Mouse (Mus musculus) T-cell, adult 2 months (primary cell): Measurements from ENCODE around the gene Sema4f.

ENCODE experiments used
- DNase-seq: peaks from one replicate; pipeline ENCODE4 v3.0.0; 2022; ENCODE audit warnings: low spot score

Gene Sema4f

DNA sequence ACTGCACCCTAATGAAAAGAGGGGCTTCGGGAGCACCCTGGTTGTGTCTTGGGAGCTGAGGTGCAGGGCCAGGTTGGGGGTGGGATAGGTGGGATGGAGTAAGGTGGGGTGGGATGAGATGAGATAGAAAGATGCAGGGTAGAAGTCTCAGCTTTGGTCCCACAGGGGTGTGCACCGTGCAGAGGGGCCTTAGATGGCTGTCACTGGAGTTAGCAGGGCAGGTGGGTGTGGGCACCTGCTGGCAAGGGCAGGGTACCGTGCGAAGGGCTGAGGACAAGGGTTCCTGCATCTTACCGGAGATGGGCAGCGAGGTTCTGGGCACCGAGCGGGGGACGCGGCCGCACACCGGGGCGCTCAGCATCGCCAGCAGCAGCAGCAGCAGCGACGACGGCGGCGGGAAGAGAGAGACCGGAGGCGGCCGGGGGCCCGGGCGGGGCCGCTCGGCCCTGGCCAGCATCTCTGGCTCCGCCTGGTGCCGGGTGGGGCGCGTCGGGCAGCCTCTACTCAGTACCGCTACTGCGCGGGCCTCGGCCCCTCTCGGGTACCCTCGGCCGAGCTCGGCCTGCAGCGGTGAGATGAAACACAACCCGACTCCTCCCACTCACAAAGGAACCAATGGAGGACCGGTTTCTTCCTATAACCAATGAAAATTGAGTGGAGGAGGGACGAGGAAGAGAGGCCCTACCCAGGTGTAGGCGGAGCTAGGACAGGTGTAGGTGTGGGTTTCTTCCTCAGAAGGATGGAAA, at the start of gene Sema4f:
Sema4f (minus strand) TSS at position 603 of the 746 bp plus-strand sequence.
- DNase-seq, result peak; percentile 77

DNA sequence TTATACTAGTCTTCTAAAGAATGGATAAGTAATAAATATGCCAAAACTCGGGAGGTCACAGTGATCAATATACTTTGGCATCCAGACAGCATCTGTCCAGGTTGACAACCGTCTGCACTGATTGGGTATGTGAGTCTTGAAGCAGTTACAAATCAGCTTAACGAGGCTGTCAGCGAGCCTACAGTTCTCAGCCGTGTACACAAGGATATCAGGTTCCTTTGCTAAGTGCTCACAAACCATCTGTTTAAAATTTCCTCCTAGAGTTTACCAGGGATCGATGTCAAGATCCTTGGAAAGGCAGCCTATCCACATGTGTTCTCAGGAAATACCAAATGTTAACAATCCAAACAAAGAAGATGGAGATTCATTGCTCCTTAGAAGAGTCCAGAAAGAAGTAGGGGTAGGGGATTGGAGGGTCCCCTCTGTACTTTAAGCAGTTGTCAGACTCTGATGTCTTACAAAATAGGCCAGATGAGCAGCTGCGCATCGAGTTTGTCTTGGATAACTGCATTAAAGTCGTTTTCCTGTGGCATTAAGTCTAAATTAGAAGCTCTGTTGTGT, 47.9 kb upstream of the Sema4f start:
- no peak for DNase-seq

DNA sequence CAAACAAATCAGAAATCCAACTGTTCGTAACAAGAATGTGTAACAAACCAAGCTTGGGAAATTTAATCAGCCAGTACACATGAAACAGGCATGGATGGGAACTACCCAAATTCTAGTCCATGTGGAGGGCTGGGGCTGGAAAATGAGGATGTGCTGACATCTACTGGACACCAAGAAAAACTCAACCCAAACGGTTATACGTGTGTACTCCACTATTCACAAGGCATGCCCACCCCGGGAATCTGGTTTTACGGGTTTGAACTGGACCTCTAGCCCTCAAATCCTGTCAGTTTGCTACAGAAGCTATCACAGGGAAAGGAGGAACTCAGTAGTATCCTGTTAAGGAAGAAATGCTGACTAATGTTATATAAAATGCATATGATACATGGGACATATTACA, 31.5 kb upstream of the Sema4f start:
- peak; percentile 66 for DNase-seq

DNA sequence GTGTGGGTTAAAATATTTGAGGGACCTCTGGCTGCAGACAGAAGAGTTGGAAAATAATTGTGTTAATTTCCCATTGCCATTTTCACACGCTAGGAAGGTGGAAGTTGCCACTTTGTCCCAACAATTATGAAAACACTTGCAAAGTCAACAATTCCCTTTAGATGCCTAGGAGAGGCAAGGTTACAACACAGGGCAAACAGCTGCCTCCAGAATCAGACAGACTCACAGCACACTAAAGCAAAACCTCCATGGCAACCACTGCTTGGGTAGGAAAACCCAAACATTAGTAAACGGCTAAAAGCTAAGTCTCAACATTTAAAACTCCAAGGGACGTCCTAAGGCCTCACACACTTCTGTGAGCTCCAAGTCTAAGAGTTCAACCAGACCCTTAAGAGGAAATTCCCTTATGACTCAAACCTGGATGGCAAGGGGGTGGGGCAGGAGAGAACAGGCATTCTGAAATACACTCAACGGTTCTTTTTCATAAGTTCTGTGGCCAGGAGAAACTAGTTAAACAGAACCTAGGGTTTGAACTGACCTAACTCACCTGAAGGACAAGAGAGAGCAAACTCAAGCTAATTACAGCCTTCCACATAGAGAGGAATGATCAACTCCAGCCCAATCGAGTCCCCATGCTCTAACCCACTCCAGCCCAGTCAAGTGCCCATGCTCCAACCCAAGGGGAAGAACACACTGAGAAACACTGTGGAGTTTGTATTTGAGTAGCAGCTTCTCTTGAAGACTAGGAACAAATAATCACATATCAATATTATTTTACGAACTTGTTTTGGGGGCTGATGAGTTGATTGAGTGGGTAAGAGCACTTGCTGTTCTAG, 29.9 kb upstream of the Sema4f start:
- no peak for DNase-seq

DNA sequence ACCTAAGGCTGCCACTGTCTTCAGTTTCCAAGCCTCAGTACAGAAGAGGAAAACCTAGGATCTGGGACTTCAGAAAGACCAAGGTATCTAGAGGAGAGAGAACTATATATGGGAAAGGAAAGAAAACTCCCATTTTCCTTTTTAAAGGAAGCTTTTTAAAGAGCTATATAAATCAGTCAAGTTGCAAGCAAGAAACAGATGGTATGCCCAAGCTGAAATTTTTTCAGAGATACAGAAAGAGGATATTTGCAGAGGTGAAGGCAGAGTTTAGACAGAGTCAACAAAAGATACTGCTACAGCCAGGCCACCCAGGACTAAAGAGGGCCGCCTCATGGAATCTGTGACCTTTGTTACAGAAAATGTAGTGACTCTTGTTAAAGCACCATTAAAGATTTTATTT, 22.1 kb upstream of the Sema4f start:
- no peak for DNase-seq

DNA sequence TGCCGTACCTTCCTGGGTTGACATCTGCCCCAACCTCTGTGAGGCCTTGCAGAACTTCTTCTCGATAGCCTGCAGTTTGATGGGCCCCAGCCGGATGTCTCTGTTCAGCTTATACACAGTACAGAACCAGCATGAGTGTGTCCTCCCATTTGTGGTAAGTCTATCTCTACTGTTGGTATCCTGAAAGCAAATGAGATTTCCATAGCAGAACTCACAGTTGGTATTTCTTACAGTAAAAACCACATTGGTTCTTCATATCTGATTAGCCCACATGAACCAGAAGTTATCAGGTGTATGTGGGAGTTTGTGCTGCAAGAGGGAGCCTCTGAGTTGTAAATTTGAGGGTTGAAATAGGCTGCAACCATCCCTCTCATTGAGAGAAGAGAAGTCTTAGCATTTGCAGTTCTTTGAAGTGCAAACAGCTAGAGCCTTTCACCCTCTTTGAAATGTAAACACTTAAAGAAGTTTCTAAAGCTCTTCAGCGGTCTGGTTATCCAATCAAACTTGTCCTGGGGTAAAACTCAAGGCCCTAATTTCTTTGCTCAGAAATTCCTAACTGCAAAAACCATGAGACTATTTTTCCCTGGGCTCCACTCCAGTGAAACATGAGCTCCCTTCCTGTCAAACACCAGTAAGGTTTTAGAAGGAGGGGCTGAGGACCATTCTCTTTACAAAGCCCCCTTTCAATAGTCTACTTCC, 17.1 kb upstream of the Sema4f start:
- peak; percentile 28 for DNase-seq

DNA sequence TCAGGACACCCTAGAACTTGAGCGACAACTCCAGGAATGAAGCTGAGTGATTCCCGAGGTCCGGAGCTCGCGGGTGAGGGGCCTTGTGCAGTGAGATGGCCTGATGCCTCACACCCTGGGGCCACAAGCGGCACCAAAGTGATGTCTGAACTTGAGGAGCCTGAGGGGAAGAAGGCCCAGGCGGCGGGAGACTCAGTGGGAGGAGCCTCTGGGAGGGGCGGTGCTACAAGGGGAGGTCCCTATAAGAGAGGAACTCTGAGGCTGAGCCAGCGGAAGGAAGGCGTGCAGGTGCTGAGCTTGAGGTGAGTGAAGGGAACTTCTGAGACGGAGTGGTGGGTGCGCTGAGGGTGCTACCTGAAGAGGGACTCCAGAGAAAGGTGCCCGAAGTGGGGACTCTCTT, 7.1 kb upstream of the Sema4f start, which contains the start of gene M1ap:
M1ap (plus strand) TSS at position 252 of the 400 bp plus-strand sequence.
- DNase-seq, result no peak

DNA sequence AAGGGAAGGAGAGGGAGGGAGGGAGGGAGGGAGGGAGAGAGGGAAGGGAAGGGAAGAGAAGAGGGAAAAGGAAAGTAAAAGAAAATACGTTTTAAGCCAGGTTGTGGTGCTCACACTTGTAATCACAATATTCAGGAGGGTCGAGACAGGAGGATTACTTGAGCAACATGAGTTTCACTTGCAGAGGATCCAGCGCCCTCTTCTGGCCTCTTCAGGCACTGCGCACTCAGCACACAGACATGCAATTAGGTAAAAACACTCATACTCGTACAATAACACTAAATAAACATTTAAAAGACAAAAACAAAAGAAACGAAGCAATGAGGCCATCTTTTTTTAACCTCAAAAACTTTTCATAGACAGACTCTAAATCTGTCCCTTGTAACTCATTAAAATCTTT, 6.2 kb upstream of the Sema4f start:
- DNase-seq, result peak; percentile 44

DNA sequence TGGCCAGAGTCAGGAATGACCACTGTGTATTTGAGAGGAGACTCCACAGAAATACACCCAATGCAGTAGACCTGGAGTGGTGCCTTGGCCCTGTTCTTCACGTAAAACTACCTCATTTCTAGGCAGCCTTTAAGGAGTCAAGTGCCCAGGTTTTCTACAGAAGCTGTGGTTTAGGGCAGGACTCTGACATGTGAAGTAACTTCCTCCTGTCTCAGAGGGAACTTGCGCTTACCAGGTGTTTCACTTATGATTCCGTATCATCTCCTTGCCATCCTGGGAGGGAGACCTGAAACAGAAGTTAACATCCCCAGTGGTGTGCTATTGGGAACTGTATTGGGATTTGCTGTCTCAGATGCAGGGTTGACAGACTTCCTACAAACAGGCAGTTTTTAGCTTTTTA, 1.2 kb upstream of the Sema4f start:
- DNase-seq, result peak; percentile 50

DNA sequence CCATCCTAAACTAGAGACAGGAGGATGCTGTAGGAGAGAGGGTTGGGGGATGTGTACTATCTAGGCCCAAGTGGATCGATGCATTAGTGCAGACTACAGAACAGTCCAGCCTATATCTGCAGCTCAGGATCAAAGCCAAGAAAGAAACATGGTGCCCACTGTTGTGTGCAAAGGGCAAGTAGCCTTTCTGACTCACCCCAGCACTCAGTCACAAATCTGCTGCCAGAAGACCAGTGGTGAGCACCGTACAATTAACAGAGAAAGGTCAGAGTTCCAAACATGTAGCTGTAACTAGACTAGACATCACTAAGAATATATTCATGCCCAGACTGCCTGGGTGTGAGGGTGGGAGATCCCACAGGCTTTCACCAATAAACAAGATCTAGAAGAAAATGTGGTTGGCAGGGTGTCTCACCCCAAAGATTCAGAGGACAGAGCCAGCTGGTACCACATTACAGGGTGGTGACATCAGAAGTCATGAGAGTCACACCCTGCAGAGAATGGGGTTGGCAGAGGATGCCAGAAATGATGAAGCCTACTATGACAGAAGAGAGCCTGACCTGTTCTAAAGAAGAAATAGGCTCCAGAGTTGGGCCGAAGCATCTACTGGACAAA, 4.8 kb downstream of the Sema4f start:
- peak; percentile 63 for DNase-seq

DNA sequence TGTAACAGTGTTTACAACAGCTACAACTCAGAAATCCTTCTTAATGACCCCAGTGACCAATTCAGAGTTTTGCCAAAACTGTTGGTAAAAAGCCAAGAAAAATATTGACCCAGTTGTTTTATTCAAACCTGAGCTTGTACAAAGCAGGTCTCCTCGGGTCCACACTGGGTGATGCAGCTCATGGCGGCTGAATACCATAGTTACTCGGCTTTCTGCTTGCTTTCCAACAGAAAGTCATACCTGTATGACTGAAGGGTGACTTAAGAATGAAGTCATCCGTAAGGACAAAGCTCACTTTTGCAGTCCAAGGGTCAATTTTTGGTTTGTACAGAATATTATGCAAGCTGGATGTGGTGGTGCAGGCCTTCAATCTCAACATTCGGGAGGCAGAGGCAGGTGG, 12.0 kb downstream of the Sema4f start:
- DNase-seq, result no peak

DNA sequence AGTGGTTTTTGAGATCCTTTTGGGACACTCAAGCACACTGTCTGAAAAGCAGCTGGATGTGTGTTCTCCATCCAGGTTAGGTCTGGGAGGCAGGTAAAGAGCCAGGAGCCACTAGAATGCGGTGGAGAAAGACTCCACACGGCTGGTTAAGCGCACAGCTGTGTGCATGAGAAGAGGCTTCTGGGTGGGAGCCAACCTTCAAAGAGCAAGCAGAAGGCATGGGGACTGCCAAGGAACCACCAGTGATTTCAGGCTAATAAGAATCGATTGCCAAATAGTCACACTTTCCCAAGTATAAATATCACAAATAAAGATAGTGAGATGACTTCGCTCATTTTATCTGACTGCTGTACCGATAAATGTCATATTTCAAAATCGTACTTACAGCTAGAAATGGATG, 13.0 kb downstream of the Sema4f start:
- DNase-seq, result no peak

DNA sequence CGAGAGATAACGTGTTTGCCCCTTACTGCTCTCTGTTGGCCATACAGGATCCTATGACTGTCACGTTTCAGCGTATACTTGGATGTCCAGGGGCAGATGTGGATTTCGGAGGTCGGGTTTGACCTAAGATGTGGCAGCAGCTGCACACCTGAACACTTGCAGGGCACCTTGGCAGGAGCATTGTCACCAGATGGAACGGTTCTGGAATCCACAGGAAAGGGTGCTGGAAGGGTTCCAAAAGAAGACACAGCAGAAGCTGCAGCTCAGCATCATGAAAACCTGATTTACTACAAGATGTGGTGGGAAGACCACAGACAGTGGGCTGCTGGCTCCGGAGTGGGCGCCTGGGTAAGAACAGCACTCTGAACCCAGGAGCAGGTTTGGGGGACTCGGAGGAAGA, 13.5 kb downstream of the Sema4f start:
- DNase-seq, result no peak

DNA sequence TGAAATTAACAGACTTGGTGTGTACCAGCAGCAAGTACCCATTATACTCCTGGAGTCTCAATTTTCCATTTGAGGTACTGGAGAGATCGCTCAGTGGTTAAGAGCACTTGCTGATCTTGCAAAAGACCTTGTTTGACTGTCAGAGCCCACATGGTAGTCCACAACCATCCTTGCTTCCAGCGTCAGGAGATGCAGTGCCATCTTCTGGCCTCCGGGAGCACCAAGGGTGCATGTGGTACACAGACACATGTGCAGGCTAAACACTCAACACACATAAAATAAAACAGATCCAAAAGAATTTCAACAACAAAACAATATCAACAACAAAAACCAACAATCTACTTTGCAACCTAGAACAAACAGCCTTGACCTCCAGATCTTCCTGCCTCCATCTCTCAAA, 14.6 kb downstream of the Sema4f start:
- DNase-seq, result no peak

DNA sequence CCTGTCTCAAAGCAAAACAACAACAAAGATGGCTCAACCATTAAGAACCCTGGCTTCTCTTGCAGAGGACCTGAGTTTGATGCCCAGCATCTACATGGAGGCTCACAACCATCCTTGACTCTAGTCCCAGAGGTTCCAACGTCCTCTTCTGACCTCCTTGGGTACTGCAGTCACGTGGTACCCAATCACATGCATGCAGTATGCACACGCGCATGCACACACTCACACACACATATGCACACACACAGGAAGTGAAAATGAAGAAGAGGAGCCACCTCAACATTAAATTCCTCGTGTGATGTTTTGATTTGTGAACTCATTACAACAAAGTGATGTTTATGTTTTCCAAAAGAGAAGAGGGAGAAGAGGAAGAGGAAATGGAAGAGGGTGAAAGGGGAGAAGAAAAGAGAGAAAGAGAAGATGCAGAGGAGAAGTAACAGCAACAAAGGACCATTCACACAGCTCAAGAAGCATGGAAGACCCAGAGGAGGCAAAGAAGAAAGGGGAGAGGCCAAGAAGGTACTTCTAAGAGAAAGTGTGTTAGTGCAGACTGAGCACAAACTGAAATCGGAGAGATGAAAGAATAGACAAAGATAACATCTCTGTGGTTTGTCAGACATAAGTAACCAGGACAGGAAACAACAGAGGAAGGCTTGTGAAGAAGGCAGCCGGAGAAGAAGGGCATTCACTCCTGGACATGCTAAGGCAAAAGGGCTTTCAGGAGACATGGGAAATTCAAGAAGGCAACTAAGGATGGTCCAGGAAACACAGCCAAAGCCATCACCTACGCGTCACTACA, 17.9 kb downstream of the Sema4f start:
- DNase-seq, result peak; percentile 67

DNA sequence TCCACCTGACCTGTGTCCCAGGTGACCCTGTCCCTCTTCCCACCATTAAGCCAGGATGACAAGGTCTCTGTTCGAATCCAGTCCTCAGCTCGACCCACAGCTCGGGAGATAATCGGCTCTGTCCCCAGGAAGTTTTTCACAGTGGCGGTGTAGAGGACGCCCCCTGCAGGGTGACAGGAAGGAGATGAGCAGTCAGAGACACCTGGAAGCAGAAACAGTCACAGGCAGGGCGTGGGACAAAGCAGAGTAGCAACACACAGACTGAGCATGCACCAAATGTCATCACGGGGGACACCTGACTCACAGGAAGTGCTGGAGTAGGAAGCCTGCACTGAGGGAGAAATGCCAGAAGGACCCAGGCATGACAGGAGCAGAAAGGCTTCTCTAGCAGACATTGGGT, 20.0 kb downstream of the Sema4f start:
- peak; percentile 62 for DNase-seq

DNA sequence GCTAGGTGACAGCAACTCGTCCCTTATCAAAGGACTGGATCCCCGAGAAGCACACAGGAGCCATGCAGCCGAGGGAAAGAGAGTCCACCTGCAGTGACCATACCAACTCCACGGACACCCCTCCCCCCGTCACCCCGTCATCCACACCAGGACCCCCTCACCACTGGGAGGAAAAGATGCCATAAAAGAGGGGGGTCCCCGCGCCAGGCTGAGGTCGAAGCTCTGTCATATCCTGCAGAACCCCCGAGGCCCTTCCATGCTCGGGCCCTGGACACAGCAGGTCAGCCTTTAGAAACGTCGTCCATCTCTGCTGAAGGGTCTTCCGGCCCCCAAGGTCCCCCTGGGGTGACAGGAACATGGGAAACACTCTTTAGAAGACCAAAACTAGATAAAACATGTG, 21.2 kb downstream of the Sema4f start:
- no peak for DNase-seq

DNA sequence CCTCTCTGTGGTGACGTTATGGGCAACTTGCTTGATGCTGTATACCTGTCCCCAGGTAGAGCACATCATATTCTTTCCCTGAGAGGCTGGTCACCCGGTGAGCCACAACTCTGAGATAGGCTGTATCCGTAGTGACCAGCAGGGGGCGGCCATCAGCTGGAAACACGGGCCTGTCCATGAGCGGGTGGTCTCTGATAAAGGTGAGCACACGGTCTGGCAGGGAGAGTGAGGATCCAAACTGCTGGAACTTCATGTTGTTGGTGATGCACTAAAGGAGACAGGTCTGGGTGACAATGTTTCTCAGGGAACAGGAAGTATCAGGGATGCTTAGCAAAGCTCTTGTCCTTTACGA, 21.8 kb downstream of the Sema4f start:
- peak; percentile 37 for DNase-seq

DNA sequence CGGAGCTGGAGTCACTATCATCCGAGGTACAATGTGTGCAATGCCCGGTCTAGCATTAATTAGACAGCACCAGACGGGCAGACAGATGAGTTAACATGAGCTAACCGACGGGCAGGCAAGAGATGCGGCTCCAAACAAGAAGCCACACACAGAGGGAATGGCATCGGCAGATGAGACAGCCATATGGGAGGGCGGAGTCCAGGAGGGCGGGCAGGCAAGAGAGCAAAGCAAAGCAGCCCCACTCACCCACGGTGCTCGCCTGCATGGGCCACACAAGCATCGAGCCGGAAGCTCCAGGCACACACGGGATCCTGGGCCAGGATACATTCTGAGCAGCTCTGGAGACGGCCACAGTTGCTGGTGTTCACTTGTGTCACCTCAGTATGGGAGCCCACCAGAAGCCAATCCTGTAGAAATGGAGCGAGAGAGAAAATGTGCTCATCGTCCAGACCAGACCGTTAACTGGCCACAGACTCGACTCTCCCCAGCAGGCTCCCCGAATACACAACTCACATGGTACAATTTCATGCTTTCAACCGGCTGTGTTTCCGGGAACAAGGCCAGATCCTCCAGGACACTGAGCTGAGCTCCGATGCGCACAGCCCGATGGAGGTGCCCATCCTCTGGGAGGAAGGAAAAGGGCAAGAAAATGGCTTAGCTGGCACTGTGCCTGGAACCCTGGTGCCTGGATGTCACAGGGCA, 22.3 kb downstream of the Sema4f start:
- DNase-seq, result no peak

DNA sequence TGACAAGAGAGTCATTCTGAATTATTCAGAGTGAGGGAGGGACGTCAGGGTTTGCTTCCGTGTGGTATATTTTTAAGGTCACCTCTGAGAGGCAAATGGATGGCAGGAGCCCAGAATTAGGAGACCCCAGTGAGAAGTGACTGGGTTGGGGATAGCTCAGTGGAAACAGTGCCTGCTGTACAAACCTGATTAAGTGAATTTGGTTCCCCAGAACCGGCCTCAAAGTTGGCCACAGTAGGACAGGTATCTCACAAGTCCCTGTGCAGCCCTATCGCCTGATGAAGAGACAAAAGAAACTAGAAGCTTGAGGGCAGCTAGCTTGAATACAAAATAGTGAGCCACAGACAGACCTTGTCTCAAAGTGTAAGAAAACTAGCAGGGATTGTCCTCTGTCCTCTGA, 23.1 kb downstream of the Sema4f start:
- no peak for DNase-seq

DNA sequence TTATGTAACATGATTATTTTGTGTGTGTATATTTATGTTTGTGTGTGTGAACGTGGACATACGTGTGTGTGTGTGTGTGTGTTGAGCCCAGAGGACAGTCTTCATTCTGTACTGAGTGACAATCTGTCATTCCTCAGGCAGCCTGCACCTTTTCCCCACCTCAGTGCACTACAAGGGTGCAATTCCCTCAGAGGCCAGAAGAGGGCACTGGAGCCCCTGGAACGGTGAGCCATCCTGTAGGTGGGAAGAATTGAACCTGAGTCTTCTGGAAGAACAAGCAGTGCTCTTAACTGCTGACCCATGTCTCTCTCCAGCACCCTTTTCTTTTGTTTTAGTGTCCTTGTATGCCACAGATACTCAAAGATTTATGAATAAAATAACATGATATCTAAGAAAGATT, 23.7 kb downstream of the Sema4f start:
- DNase-seq, result peak; percentile 74
